8 mouse cellular contexts compared by ENCODE assay signal in the genomic region with DNA sequence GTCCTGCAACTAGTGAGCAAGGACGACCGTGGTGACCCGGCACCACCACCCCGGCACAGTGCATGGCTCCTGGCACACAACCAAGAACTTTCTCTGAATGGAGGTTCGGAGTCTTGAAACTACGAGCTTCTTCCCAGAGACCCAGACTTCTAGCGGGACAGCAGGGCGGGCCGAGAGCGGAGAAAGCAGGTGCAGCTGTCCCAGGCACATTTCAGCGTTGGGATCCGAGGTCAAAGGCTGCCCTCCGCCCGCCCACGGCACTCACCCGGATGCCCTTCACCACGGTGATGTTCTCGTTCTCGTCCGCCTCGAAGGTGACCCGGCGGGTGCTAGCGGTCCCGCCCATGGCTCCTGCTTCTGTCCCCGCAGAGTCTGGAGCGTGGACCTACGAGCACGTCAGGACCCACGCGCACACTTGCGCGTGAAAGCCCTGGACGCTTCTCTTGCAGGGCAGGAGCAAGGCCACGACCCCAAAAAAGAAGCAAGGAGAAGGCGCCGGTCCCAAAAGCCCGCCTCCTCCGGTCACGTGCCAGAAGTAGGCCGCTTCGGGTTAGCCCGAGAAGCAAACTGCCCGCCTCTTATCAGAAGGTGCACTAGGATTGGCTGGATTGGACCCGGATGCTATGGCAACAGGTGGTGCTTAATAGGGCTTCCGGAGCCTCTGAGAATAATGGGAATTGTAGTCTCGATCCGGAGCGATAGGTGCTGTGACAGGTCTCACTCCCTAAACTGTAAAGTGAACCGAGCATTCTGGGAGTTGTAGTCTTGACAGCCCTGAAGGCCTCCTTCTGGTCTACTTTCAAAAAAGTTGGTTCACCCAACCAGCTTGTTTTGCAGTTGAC. TPM values are rescaled to one million over a fixed set of nuclear protein-coding genes. Genes with fewer than 3 reads are reported as not detected.
DNase-seq lines count a peak whose midpoint lies in the region; ATAC-seq and TF ChIP-seq lines count a peak whose summit lies in the region.

A gene (minus strand): TSS at position 526 of the 842 bp plus-strand sequence.

- TF ChIP-seq POLR2A in heart, adult 2 months (IDR thresholded peaks at IDR 0.05; ENCODE audit: insufficient read depth, low read depth, low read length): peak; percentile 76

- peaks cover 2% of the 10 kb centered on the region; the same call in 1 of the 2 replicates for H3K79me2 ChIP-seq in heart, adult 2 months (replicated peaks; ENCODE audit: control insufficient read depth, insufficient read depth, low read length)

- H3K27ac ChIP-seq in embryonic facial prominence, embryonic 14.5 days (replicated peaks; ENCODE audit: low read depth, low read length): peak within 1 kb of the TSS; percentile 21; the same call in 1 of the 2 replicates
- peak within 1 kb of the TSS; percentile 90 for H3K27ac ChIP-seq in heart, adult 2 months
- H3K27ac ChIP-seq in limb, embryonic 13.5 days: 0 out of 2 replicates have a peak within 1 kb of the TSS, but pooled peaks have one; percentile 16
- peak within 1 kb of the TSS; percentile 60 for H3K27ac ChIP-seq in midbrain, embryonic 16.5 days (ENCODE audit: low read length)

- peak within 1 kb of the TSS; percentile 92 for H3K4me3 ChIP-seq in embryonic facial prominence, embryonic 14.5 days (ENCODE audit: low read depth, low read length)
- H3K4me3 ChIP-seq in heart, adult 2 months: peak within 1 kb of the TSS; percentile 84
- H3K4me3 ChIP-seq in limb, embryonic 13.5 days: peak within 1 kb of the TSS; percentile 78
- H3K4me3 ChIP-seq in midbrain, embryonic 16.5 days (ENCODE audit: low read depth, low read length): peak within 1 kb of the TSS; percentile 77

- peaks cover 7% of the 10 kb centered on the region; the same call in 1 of the 2 replicates for H3K4me1 ChIP-seq in embryonic facial prominence, embryonic 14.5 days (ENCODE audit: control insufficient read depth, insufficient read depth, low read length)
- peaks cover 4% of the 10 kb centered on the region for H3K4me1 ChIP-seq in heart, adult 2 months (ENCODE audit: control insufficient read depth, insufficient read depth, low read length)
- peaks cover 22% of the 10 kb centered on the region for H3K4me1 ChIP-seq in limb, embryonic 13.5 days
- H3K4me1 ChIP-seq in midbrain, embryonic 16.5 days (ENCODE audit: control insufficient read depth, insufficient read depth, low read length): peaks cover 12% of the 10 kb centered on the region

- DNase-seq in 3T3-L1 (ENCODE audit: low read depth, low spot score): peak; percentile 100
- DNase-seq in adrenal gland, postnatal 4 days (ENCODE audit: low spot score in 2 of 2): peak; percentile 75 to 86
- DNase-seq in embryonic facial prominence, embryonic 14.5 days (ENCODE audit: low spot score): peak; percentile 100
- DNase-seq in heart, adult 2 months: peak; percentile 96 to 98
- DNase-seq in kidney, adult 8-10 months: peak; percentile 98 to 99
- peak; percentile 90 to 96 for DNase-seq in spleen, postnatal 10 days (ENCODE audit: low spot score in 2 of 2)

- peak within 1 kb of the TSS; percentile 68 for H3K4me2 ChIP-seq in embryonic facial prominence, embryonic 14.5 days (ENCODE audit: low read depth, low read length)
- peak within 1 kb of the TSS; percentile 86 for H3K4me2 ChIP-seq in limb, embryonic 13.5 days (replicated peaks)
- H3K4me2 ChIP-seq in midbrain, embryonic 16.5 days (ENCODE audit: low read length): peak within 1 kb of the TSS; percentile 68

- H3K27me3 ChIP-seq in embryonic facial prominence, embryonic 14.5 days (replicated peaks; ENCODE audit: control insufficient read depth, insufficient read depth, low read length): no peaks in the 10 kb centered on the region
- no peaks in the 10 kb centered on the region for H3K27me3 ChIP-seq in heart, adult 2 months (ENCODE audit: control insufficient read depth, insufficient read depth, low read length)
- no peaks in the 10 kb centered on the region for H3K27me3 ChIP-seq in limb, embryonic 13.5 days
- H3K27me3 ChIP-seq in midbrain, embryonic 16.5 days (ENCODE audit: control insufficient read depth, insufficient read depth, low read depth, low read length): no peaks in the 10 kb centered on the region

- 0 out of 2 replicates have a peak, but pooled peaks have one; percentile 20 for TF ChIP-seq EP300 in heart, adult 2 months (IDR thresholded peaks at IDR 0.05; ENCODE audit: insufficient read depth, low read depth, low read length)

- intact Hi-C loops in heart, adult 2 months (cut with DNase I): loop anchor here (2.0 to 5.0 kb wide), 2 partner anchors 189 to 1117 kb away; a partner anchor contains a TSS

- H3K9ac ChIP-seq in embryonic facial prominence, embryonic 14.5 days (ENCODE audit: low read depth, low read length): peak within 1 kb of the TSS; percentile 86
- H3K9ac ChIP-seq in heart, adult 2 months (ENCODE audit: low read depth, low read length): peak within 1 kb of the TSS; percentile 93
- H3K9ac ChIP-seq in limb, embryonic 13.5 days: peak within 1 kb of the TSS; percentile 85
- peak within 1 kb of the TSS; percentile 77 for H3K9ac ChIP-seq in midbrain, embryonic 16.5 days (ENCODE audit: low read depth, low read length)

- H3K9me3 ChIP-seq in embryonic facial prominence, embryonic 14.5 days (ENCODE audit: control insufficient read depth, low read length): no peaks in the 10 kb centered on the region
- no peaks in the 10 kb centered on the region for H3K9me3 ChIP-seq in limb, embryonic 13.5 days
- H3K9me3 ChIP-seq in midbrain, embryonic 16.5 days (replicated peaks; ENCODE audit: control insufficient read depth, low read length, poor library complexity, severe bottlenecking): no peaks in the 10 kb centered on the region

- peak; percentile 100 for ATAC-seq in embryonic facial prominence, embryonic 14.5 days (ENCODE audit: low read depth)
- peak; percentile 100 for ATAC-seq in limb, embryonic 13.5 days (ENCODE audit: low FRiP score, low read depth)
- ATAC-seq in midbrain, embryonic 16.5 days: peak; percentile 100

- peaks cover 4% of the 10 kb centered on the region; the same call in 1 of the 2 replicates for H3K36me3 ChIP-seq in embryonic facial prominence, embryonic 14.5 days (ENCODE audit: control insufficient read depth, insufficient read depth, low read length)
- peaks cover 29% of the 10 kb centered on the region for H3K36me3 ChIP-seq in heart, adult 2 months (ENCODE audit: control insufficient read depth, insufficient read depth, low read length)
- peaks cover 2% of the 10 kb centered on the region for H3K36me3 ChIP-seq in limb, embryonic 13.5 days
- no peaks in the 10 kb centered on the region for H3K36me3 ChIP-seq in midbrain, embryonic 16.5 days (ENCODE audit: control insufficient read depth, insufficient read depth, low read length)

- peak; percentile 34 for TF ChIP-seq CTCF in heart, adult 2 months (IDR thresholded peaks at IDR 0.05)

- WGBS in embryonic facial prominence, embryonic 14.5 days: under 1% methylated on average over 41 of the region's 50 CpGs
- under 1% methylated on average over 50 of the region's 50 CpGs for WGBS in heart, adult 2 months
- under 1% methylated on average over 50 of the region's 50 CpGs for WGBS in limb, embryonic 13.5 days
- under 1% methylated on average over 50 of the region's 50 CpGs for WGBS in midbrain, embryonic 16.5 days

RNA-seq across cellular contexts. Expression of the gene that starts here (rescaled TPM):
- 100 to 1,000 TPM; 166 to 183 TPM for total RNA-seq in adrenal gland, postnatal 4 days (2021)
- 111 and 120 TPM in 2 replicates for polyA plus RNA-seq in embryonic facial prominence, embryonic 14.5 days (2014; fragmentation: Nextera tagmentation; extraction: Ambion mirVana)
- total RNA-seq in heart, adult 2 months (2021): 100 to 1,000 TPM; 490 to 621 TPM
- polyA plus RNA-seq in heart, adult 2 months (2012; rRNA removed): 195 and 330 TPM in 2 replicates
- polyA plus RNA-seq in limb, embryonic 13.5 days (2015; fragmentation: Nextera tagmentation; extraction: Ambion mirVana): 103 and 105 TPM in 2 replicates
- 104 and 115 TPM in 2 replicates for polyA plus RNA-seq in midbrain, embryonic 16.5 days (2015; fragmentation: Nextera tagmentation; extraction: Ambion mirVana)

Comparison
In these comparisons a context has a peak if more than half of its experiments do, and no peak if none do; other contexts are left out.
1. Peak in every context shown above with its lines: DNase-seq, ATAC-seq, H3K4me3 ChIP-seq and H3K27ac ChIP-seq.
2. H3K27ac ChIP-seq: peak in every context shown above with its lines; median percentile 90 in heart, adult 2 months; 60 in midbrain, embryonic 16.5 days; 21 in embryonic facial prominence, embryonic 14.5 days; 16 in limb, embryonic 13.5 days.